Mouse (Mus musculus): ENCODE measurements around the gene Tbc1d22a. TPM values are rescaled to one million over a fixed set of nuclear protein-coding genes. Genes with fewer than 3 reads are reported as not detected.

The Tbc1d22a gene
- polyA plus RNA-seq, 1 experiment = 31.7 TPM

DNA sequence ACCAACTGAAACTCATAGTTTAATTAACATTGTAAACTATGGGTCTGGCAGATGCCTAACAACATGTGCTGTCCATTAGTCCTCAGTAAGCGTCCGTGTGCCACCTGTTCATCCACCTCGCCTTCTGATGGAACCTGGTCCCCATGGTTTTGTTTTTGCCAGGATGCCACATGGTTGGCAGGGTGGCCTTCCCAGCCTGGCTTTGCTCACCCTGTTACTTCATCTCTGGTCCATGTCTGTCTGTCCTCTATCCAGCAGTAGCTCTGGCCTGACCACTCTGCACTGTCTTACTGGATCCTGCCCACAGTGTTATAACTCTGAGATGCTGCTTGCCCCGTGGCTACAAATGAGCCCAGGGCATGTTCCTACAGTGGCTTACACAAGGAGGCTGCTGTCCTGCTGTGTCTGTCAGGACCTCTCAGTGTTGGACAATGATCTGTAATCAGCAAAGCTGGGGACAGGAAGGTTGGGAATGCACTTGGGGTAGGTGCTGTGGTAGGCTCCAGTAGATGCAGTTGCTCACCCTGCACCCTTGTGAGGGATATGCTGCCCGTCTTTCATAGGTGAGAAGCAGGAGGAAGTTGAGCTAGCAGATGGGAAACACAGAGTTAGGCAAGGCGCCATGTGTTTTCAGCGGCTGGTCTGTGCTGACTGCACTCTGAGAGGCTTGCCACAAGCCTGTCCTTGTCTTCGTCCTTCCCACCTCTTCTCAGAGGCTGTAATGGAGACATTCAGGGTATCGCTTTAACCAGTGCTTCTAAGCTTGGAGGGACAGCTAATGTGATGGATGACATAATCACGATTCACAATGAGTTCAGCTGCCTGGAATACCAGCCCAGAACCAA, 148.3 kb downstream of the Tbc1d22a start:
- WGBS = 83% methylated on average over 10 of the region's 10 CpGs
- Histone ChIP-seq H3K4me1 (ENCODE audit: control insufficient read depth, insufficient read depth, low read length) (no peaks in the 10 kb centered on the region), H3K36me3 (ENCODE audit: control insufficient read depth, insufficient read depth, low read length) (no peaks in the 10 kb centered on the region), H3K27me3 (replicated peaks; ENCODE audit: control insufficient read depth, insufficient read depth, low read length) (no peaks in the 10 kb centered on the region), H3K4me3 (ENCODE audit: insufficient read depth, low read depth, low read length) (no peak overlapping the region), H3K27ac (ENCODE audit: insufficient read depth, low read depth, low read length) (no peak overlapping the region)
- no peak for DNase-seq
- TF ChIP-seq POLR2A (IDR thresholded peaks at IDR 0.05; ENCODE audit: low read depth, low read length) (no peak), CTCF (conservative IDR thresholded peaks at IDR 0.05; ENCODE audit: insufficient read depth, insufficient read length, low read depth, low read length) (no peak)

DNA sequence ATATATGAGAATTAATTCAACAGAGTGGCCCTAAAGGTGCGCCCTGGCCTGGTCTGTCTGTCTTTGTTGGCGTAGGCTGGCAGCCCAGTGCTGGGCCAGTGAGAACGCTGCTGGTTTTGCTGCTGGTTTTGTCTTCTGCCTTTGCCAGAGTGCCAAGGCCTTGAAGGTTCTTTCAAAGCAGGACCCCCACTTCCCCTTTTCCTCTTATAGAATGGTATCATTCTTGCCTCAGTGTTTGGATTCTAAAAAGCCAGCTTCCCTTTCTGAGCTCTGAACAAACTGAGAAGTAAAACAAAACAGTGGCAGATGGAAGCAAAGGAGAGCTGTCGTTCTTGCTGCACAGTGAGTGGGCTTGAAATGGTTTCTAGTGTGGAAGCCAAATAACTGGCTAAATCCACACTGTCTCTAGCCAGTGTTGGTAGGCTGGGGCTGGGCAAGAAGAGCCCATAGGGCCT, 149.6 kb downstream of the Tbc1d22a start:
- WGBS = 84% methylated on average over 4 of the region's 4 CpGs
- no peak overlapping the region for H3K4me3 ChIP-seq (ENCODE audit: insufficient read depth, low read depth, low read length)
- peak; percentile 9 for DNase-seq
- H3K4me1 ChIP-seq (ENCODE audit: control insufficient read depth, insufficient read depth, low read length) = no peaks in the 10 kb centered on the region
- H3K27me3 ChIP-seq (replicated peaks; ENCODE audit: control insufficient read depth, insufficient read depth, low read length) = no peaks in the 10 kb centered on the region
- no peak for TF ChIP-seq CTCF (conservative IDR thresholded peaks at IDR 0.05; ENCODE audit: insufficient read depth, insufficient read length, low read depth, low read length)
- TF ChIP-seq POLR2A (IDR thresholded peaks at IDR 0.05; ENCODE audit: low read depth, low read length) = no peak
- H3K27ac ChIP-seq (ENCODE audit: insufficient read depth, low read depth, low read length) = no peak overlapping the region
- H3K36me3 ChIP-seq (ENCODE audit: control insufficient read depth, insufficient read depth, low read length) = no peaks in the 10 kb centered on the region

DNA sequence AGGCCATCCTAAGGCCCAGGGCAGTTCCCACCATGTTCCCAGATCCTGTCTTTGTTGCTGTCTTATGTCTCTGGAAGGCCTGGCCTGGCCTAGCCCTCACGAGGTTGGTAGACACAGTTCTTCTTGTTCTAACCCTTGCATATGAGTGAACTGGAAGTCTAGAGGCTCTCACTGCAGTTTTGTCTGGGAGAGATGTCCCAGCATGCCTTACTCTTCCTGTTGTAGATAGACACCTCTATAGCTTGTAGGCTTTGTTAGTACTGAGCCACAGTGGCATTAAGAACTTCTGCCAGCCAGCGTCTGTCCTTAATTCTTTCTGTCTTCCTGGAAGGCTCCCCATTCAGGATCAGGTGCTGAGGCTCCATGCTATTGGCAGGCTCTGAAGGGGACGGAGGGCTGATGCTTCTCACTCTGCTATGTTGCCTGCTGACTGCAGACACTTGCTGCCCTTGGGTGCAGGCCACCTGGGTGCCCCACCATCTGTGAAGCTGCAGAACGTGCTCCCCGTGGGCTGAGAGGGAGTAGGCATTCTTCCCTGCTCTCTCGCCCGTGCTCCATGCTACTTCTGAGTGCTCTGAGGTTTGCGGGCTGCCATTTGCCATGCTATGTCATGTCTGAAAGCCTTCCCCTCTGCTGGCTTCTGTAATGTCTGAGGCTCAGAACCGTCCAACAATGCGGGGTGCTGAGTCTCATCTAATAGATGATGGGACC, 150.8 kb downstream of the Tbc1d22a start:
- no peak overlapping the region for H3K27ac ChIP-seq (ENCODE audit: insufficient read depth, low read depth, low read length)
- no peaks in the 10 kb centered on the region for H3K27me3 ChIP-seq (replicated peaks; ENCODE audit: control insufficient read depth, insufficient read depth, low read length)
- H3K36me3 ChIP-seq (ENCODE audit: control insufficient read depth, insufficient read depth, low read length) = no peaks in the 10 kb centered on the region
- no peak for DNase-seq
- WGBS = 89% methylated on average over 10 of the region's 10 CpGs
- no peaks in the 10 kb centered on the region for H3K4me1 ChIP-seq (ENCODE audit: control insufficient read depth, insufficient read depth, low read length)
- H3K4me3 ChIP-seq (ENCODE audit: insufficient read depth, low read depth, low read length) = no peak overlapping the region
- TF ChIP-seq CTCF (conservative IDR thresholded peaks at IDR 0.05; ENCODE audit: insufficient read depth, insufficient read length, low read depth, low read length) (no peak), POLR2A (IDR thresholded peaks at IDR 0.05; ENCODE audit: low read depth, low read length) (no peak)

GRCm38 (mm10) chr15:86366726-86367125, 152.5 kb downstream of the Tbc1d22a start:
- WGBS = 81% methylated on average over 4 of the region's 4 CpGs
- no peak overlapping the region for H3K4me3 ChIP-seq (ENCODE audit: insufficient read depth, low read depth, low read length)
- no peaks in the 10 kb centered on the region for H3K36me3 ChIP-seq (ENCODE audit: control insufficient read depth, insufficient read depth, low read length)
- peaks cover 2% of the 10 kb centered on the region; the same call in 1 of the 2 replicates for H3K4me1 ChIP-seq (ENCODE audit: control insufficient read depth, insufficient read depth, low read length)
- H3K27ac ChIP-seq (ENCODE audit: insufficient read depth, low read depth, low read length) = no peak overlapping the region
- DNase-seq = no peak
- H3K27me3 ChIP-seq (replicated peaks; ENCODE audit: control insufficient read depth, insufficient read depth, low read length) = no peaks in the 10 kb centered on the region
- TF ChIP-seq CTCF (conservative IDR thresholded peaks at IDR 0.05; ENCODE audit: insufficient read depth, insufficient read length, low read depth, low read length) = no peak

- H3K4me1 ChIP-seq (ENCODE audit: control insufficient read depth, insufficient read depth, low read length) = peaks cover 2% of the 10 kb centered on the region; the same call in 1 of the 2 replicates
- WGBS = 67% methylated on average over 8 of the region's 8 CpGs
- TF ChIP-seq POLR2A (IDR thresholded peaks at IDR 0.05; ENCODE audit: low read depth, low read length) = no peak
- no peak for TF ChIP-seq CTCF (conservative IDR thresholded peaks at IDR 0.05; ENCODE audit: insufficient read depth, insufficient read length, low read depth, low read length)
- H3K27me3 ChIP-seq (replicated peaks; ENCODE audit: control insufficient read depth, insufficient read depth, low read length) = no peaks in the 10 kb centered on the region
- H3K27ac ChIP-seq (ENCODE audit: insufficient read depth, low read depth, low read length) = no peak overlapping the region
- DNase-seq = no peak
- no peak overlapping the region for H3K4me3 ChIP-seq (ENCODE audit: insufficient read depth, low read depth, low read length)
- no peaks in the 10 kb centered on the region for H3K36me3 ChIP-seq (ENCODE audit: control insufficient read depth, insufficient read depth, low read length)
Measured at GRCm38 (mm10) chr15:86367247-86367646, 153.0 kb downstream of the Tbc1d22a start.

DNA sequence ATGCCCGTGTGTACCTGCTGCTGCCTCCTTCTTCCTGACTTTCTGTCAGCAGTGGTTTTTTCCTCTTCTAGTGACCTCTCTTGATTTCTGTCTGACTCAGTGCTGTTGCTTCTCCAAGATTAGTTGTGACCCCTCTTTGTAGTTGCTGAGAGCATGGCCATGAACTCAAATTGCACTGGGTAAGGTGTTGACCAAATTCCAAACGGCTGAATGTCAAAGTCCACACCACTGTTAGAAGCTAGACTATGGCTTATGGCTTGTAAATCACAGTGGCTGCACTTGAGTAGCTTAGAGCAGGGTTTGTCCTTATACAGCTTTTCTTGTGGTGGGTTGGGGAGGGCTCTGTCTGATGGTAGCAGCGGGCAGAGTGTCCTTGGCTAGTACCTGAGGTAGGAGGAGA, 156.6 kb downstream of the Tbc1d22a start:
- no peak overlapping the region for H3K4me3 ChIP-seq (ENCODE audit: insufficient read depth, low read depth, low read length)
- H3K4me1 ChIP-seq (ENCODE audit: control insufficient read depth, insufficient read depth, low read length) = peaks cover 2% of the 10 kb centered on the region; the same call in 1 of the 2 replicates
- no peak overlapping the region for H3K27ac ChIP-seq (ENCODE audit: insufficient read depth, low read depth, low read length)
- 57% methylated on average over 3 of the region's 3 CpGs for WGBS
- H3K36me3 ChIP-seq (ENCODE audit: control insufficient read depth, insufficient read depth, low read length) = no peaks in the 10 kb centered on the region
- no peaks in the 10 kb centered on the region for H3K27me3 ChIP-seq (replicated peaks; ENCODE audit: control insufficient read depth, insufficient read depth, low read length)
- DNase-seq = peak; percentile 15
- TF ChIP-seq CTCF (conservative IDR thresholded peaks at IDR 0.05; ENCODE audit: insufficient read depth, insufficient read length, low read depth, low read length) (no peak), POLR2A (IDR thresholded peaks at IDR 0.05; ENCODE audit: low read depth, low read length) (no peak)

- WGBS = 58% methylated on average over 3 of the region's 3 CpGs
- TF ChIP-seq CTCF (conservative IDR thresholded peaks at IDR 0.05; ENCODE audit: insufficient read depth, insufficient read length, low read depth, low read length) (no peak), POLR2A (IDR thresholded peaks at IDR 0.05; ENCODE audit: low read depth, low read length) (no peak)
- Histone ChIP-seq H3K4me3 (ENCODE audit: insufficient read depth, low read depth, low read length) (no peak overlapping the region), H3K27ac (ENCODE audit: insufficient read depth, low read depth, low read length) (no peak overlapping the region), H3K27me3 (replicated peaks; ENCODE audit: control insufficient read depth, insufficient read depth, low read length) (no peaks in the 10 kb centered on the region), H3K36me3 (ENCODE audit: control insufficient read depth, insufficient read depth, low read length) (no peaks in the 10 kb centered on the region), H3K4me1 (ENCODE audit: control insufficient read depth, insufficient read depth, low read length) (peaks cover 2% of the 10 kb centered on the region; the same call in 1 of the 2 replicates)
- DNase-seq = no peak
Measured at GRCm38 (mm10) chr15:86375262-86375661, 161.0 kb downstream of the Tbc1d22a start.

Measured in kidney, adult 2 months (tissue).